Mouse (Mus musculus) forebrain, embryonic 16.5 days (tissue): ENCODE measurements around the gene Abca1. TPM values are rescaled to one million over a fixed set of nuclear protein-coding genes. Genes with fewer than 3 reads are reported as not detected.

Experiments
- ATAC-seq: fragments of 200-750 bp; cut with Nextera tagmentation; 2 replicates; pipeline ENCODE4 v1.8.0; 2017; ENCODE audit warnings: mild to moderate bottlenecking, moderate library complexity
- H3K27ac ChIP-seq: fragments of 300-500 bp; sonication (generic); 2 replicates; pipeline ENCODE4 v1.5.1; 2014; ENCODE audit warnings: low read length, control low read depth
- H3K27me3 ChIP-seq: fragments of 300-500 bp; sonication (generic); replicated peaks from 2 replicates; pipeline ENCODE4 v1.6.1; 2014; ENCODE audit warnings: low read length; ENCODE audit not compliant: control insufficient read depth, insufficient read depth
- H3K36me3 ChIP-seq: fragments of 300-500 bp; sonication (generic); 2 replicates; pipeline ENCODE4 v1.6.1; 2014; ENCODE audit not compliant: control insufficient read depth, insufficient read depth
- H3K4me1 ChIP-seq: fragments of 300-500 bp; sonication (generic); replicated peaks from 2 replicates; pipeline ENCODE4 v1.6.1; 2014; ENCODE audit warnings: low read length; ENCODE audit not compliant: control insufficient read depth, insufficient read depth
- H3K4me2 ChIP-seq: fragments of 300-500 bp; sonication (generic); 2 replicates; pipeline ENCODE4 v1.6.1; 2014; ENCODE audit warnings: mild to moderate bottlenecking, low read length, control low read depth
- H3K4me3 ChIP-seq: fragments of 300-500 bp; sonication (generic); replicated peaks from 2 replicates; pipeline ENCODE4 v1.5.1; 2014; ENCODE audit warnings: mild to moderate bottlenecking, low read length, control low read depth
- H3K9ac ChIP-seq: fragments of 300-500 bp; sonication (generic); replicated peaks from 2 replicates; pipeline ENCODE4 v1.6.1; 2014; ENCODE audit warnings: low read depth, low read length, control low read depth
- H3K9me3 ChIP-seq: fragments of 300-500 bp; sonication (generic); 2 replicates; pipeline ENCODE4 v1.6.1; 2016; ENCODE audit warnings: low read length; ENCODE audit not compliant: control insufficient read depth
- WGBS: fragments of 180-500 bp; shearing (Covaris S2); extraction: QIAGEN DNeasy Blood & Tissue Kit; methylation state at CpG from one replicate; pipeline ENCODE4 v1.1.7; 2014; 5-methylcytosine and 5-hydroxymethylcytosine counted together
- polyA plus RNA-seq: library from polyadenylated mRNA; unstranded; fragments of >200 nt; fragmentation: Nextera tagmentation; extraction: Ambion mirVana; gene quantifications from 2 replicates; pipeline ENCODE4 v1.2.1, GENCODE M21; 2015

The Abca1 gene
- polyA plus RNA-seq, 1 experiment from 2014 or later, result 8.9 TPM

GRCm38 (mm10) chr4:52989248-52989647 is 170.4 kb downstream of the Abca1 start, which contains the start of gene Nipsnap3a:
Gene Nipsnap3a (plus strand): TSS chr4:52989272.
- peak; percentile 59 for ATAC-seq
- 33% methylated on average over 12 of the region's 12 CpGs for WGBS
- Histone ChIP-seq H3K4me1 (no peaks in the 10 kb centered on the region; the same call in 1 of the 2 replicates), H3K4me3 (no peak within 1 kb of the TSS), H3K27me3 (no peaks in the 10 kb centered on the region), H3K4me2 (peak within 1 kb of the TSS; percentile 31), H3K36me3 (no peaks in the 10 kb centered on the region), H3K9me3 (no peaks in the 10 kb centered on the region), H3K27ac (no peak within 1 kb of the TSS), H3K9ac (no peak within 1 kb of the TSS)

- Histone ChIP-seq H3K9ac (no peak overlapping the region), H3K9me3 (no peaks in the 10 kb centered on the region), H3K36me3 (no peaks in the 10 kb centered on the region), H3K4me1 (no peaks in the 10 kb centered on the region; the same call in 1 of the 2 replicates), H3K4me3 (no peak overlapping the region), H3K27me3 (no peaks in the 10 kb centered on the region), H3K4me2 (no peak overlapping the region), H3K27ac (no peak overlapping the region)
- 76% methylated on average over 2 of the region's 2 CpGs for WGBS
- no peak for ATAC-seq
Measured at GRCm38 (mm10) chr4:52986266-52986665, 173.4 kb downstream of the Abca1 start.

- Histone ChIP-seq H3K27me3 (no peaks in the 10 kb centered on the region), H3K4me2 (no peak overlapping the region), H3K9ac (no peak overlapping the region), H3K27ac (no peak overlapping the region), H3K4me1 (no peaks in the 10 kb centered on the region; the same call in 1 of the 2 replicates), H3K36me3 (no peaks in the 10 kb centered on the region), H3K4me3 (no peak overlapping the region), H3K9me3 (no peaks in the 10 kb centered on the region)
- WGBS, result 79% methylated on average over 2 of the region's 2 CpGs
- ATAC-seq, result peak; percentile 59; the same call in 1 of the 2 replicates
Measured at GRCm38 (mm10) chr4:52985216-52985615, 174.5 kb downstream of the Abca1 start.

Other genes starting within 250 kb of the Abca1 start
- not detected in 2 replicates for gene Olfr272, start 240.7 kb downstream of the Abca1 start, polyA plus RNA-seq
- gene Olfr270, start 195.3 kb downstream of the Abca1 start, polyA plus RNA-seq, result not detected in 2 replicates
- gene Nipsnap3a, start 170.6 kb downstream of the Abca1 start, polyA plus RNA-seq, result not detected in 2 replicates
- 157 and 158 TPM in 2 replicates for gene Nipsnap3b, start 148.0 kb downstream of the Abca1 start, polyA plus RNA-seq